Mouse (Mus musculus): Measurements from ENCODE around the gene BC051019. TPM values are rescaled to one million over a fixed set of nuclear protein-coding genes. Genes with fewer than 3 reads are reported as not detected.

The BC051019 gene
- not detected in 2 replicates for polyA plus RNA-seq (2015; fragmentation: Nextera tagmentation; extraction: Ambion mirVana)

DNA sequence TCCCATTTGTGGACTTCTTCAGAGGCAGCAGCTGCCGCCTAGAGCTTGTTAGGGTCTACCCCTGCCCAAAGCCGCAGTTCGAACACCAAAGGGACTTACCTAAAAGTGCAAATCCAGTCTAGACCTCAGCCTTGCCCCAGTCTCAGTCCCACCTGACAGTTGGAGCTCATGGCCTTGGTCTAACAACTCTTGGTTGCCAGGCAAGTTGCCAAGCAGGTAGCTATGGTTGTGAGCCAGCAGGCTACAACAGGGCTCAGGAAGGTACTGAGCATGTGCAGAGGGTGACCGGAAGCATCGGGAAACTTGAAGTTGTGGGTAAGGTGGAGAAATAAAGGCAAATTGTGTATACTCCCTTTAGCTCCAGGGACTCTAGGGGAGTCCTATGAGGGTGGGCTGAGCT lies at the start of gene BC051019:
Gene BC051019 (minus strand): TSS at position 154 of the 400 bp plus-strand sequence.
- no peak for ATAC-seq (ENCODE audit: insufficient number of reproducible peaks, low FRiP score, low TSS enrichment, low read depth)

DNA sequence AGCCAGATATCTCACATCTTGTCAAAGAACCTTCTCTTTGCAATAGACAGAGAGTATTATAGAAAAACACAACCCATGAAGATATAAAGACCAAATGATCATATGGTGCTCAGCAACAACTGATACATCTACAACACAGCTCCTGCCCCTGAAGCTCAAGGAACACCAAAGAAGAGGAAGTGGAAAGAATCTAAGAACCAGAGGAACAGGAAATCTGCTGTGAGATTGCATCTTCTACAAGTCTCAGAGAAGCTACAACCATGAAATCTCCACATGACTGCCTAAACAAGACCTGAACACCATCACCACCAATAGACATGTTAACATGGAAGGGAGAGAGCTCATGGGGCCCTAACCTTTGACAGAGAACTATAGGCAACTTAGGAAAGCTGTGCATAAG lies 48.6 kb upstream of the BC051019 start:
- Histone ChIP-seq H3K4me1 (no peaks in the 10 kb centered on the region), H3K4me2 (no peak overlapping the region), H3K4me3 (no peak overlapping the region), H3K9me3 (no peaks in the 10 kb centered on the region), H3K9ac (no peak overlapping the region), H3K27ac (no peak overlapping the region), H3K27me3 (no peaks in the 10 kb centered on the region), H3K36me3 (no peaks in the 10 kb centered on the region)
- no peak for ATAC-seq (ENCODE audit: insufficient number of reproducible peaks, low FRiP score, low TSS enrichment, low read depth)

More for the DNA sequence above, at the start of gene BC051019:
- no peaks in the 10 kb centered on the region for H3K4me1 ChIP-seq
- H3K36me3 ChIP-seq, result no peaks in the 10 kb centered on the region
- no peak within 1 kb of the TSS for H3K27ac ChIP-seq
- no peaks in the 10 kb centered on the region for H3K27me3 ChIP-seq
- 89% methylated on average over 5 of the region's 5 CpGs for WGBS
- H3K4me2 ChIP-seq, result no peak within 1 kb of the TSS
- no peak within 1 kb of the TSS for H3K4me3 ChIP-seq
- no peak within 1 kb of the TSS for H3K9ac ChIP-seq
- H3K9me3 ChIP-seq, result no peaks in the 10 kb centered on the region

- Histone ChIP-seq H3K27ac (no peak overlapping the region), H3K4me1 (no peaks in the 10 kb centered on the region), H3K4me3 (no peak overlapping the region), H3K36me3 (no peaks in the 10 kb centered on the region), H3K27me3 (no peaks in the 10 kb centered on the region), H3K4me2 (no peak overlapping the region), H3K9ac (no peak overlapping the region), H3K9me3 (no peaks in the 10 kb centered on the region)
- WGBS, result 44% methylated on average over 2 of the region's 2 CpGs
- ATAC-seq (ENCODE audit: insufficient number of reproducible peaks, low FRiP score, low TSS enrichment, low read depth), result no peak
These were observed 45.2 kb upstream of the BC051019 start for GRCm38 (mm10) chr7:109768699-109769383.

DNA sequence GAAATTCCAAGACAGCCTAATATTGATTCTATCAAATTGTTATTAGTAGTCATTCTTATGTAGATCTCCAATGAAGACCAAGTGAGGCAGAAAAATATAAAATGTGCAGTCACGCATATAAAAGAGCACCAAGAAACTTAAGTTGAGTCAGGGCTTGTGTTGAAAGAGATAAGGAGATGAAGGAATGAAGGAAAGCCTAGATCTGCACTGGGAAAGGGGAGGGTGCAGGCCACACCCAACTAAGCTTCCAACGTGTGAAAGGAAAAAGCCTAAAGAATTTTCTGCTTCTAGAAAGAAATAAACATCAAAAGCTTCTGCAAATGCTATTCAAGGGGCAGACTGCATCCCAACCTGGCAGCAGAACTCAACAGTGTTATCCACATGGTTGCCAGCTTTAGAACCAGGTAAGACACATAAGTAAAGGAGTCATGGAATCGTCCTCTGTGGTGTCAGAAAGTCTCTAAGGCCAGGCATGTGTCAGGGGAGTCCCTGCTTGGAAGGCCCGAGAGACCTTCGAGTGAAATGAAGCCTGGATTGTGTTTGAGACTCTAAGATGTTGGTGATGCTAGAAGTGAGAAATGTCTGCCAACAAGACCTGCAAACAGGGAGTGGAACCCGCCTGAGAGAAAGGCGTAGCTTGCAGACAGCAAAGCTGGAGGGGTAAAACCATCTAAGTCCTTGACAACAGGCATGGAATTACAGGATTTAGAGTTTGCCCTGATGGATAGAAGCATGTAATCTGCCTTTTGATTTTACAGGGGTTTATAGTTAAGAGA lies 44.1 kb upstream of the BC051019 start:
- Histone ChIP-seq H3K4me1 (no peaks in the 10 kb centered on the region), H3K27ac (no peak overlapping the region), H3K9ac (no peak overlapping the region), H3K4me2 (no peak overlapping the region), H3K4me3 (no peak overlapping the region), H3K9me3 (no peaks in the 10 kb centered on the region), H3K36me3 (no peaks in the 10 kb centered on the region), H3K27me3 (no peaks in the 10 kb centered on the region)
- 73% methylated on average over 7 of the region's 7 CpGs for WGBS
- no peak for ATAC-seq (ENCODE audit: insufficient number of reproducible peaks, low FRiP score, low TSS enrichment, low read depth)

- Histone ChIP-seq H3K4me1 (no peaks in the 10 kb centered on the region), H3K9me3 (no peaks in the 10 kb centered on the region), H3K27me3 (no peaks in the 10 kb centered on the region), H3K9ac (no peak overlapping the region), H3K27ac (no peak overlapping the region), H3K4me3 (no peak overlapping the region), H3K36me3 (no peaks in the 10 kb centered on the region), H3K4me2 (no peak overlapping the region)
- no peak for ATAC-seq (ENCODE audit: insufficient number of reproducible peaks, low FRiP score, low TSS enrichment, low read depth)
- 48% methylated on average over 2 of the region's 2 CpGs for WGBS
These were observed 40.4 kb upstream of the BC051019 start for GRCm38 (mm10) chr7:109764009-109764408.

DNA sequence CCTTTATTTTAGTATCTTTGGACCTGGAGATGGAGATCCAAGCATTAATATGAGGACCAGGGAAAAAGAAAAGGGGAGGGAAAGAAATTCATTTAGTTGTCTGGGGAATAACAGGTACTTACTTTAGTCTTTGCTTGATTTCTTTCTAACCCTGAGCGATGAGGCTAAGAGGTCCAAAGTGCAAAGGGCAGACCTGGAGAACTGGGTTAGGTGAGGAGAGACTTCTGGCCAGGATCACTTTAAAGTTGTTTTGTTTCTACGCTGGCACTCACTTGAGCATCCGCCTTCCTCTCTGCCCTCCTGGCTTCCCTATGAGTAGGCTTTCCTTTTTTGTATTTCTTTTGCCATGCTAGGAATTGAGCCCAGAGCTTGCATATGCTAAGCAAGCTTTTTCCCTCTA lies 32.6 kb upstream of the BC051019 start:
- H3K4me3 ChIP-seq, result no peak overlapping the region
- 90% methylated on average over 3 of the region's 3 CpGs for WGBS
- no peaks in the 10 kb centered on the region for H3K9me3 ChIP-seq
- peaks cover 15% of the 10 kb centered on the region for H3K4me1 ChIP-seq
- ATAC-seq (ENCODE audit: insufficient number of reproducible peaks, low FRiP score, low TSS enrichment, low read depth), result no peak
- no peak overlapping the region for H3K4me2 ChIP-seq
- no peak overlapping the region for H3K27ac ChIP-seq
- H3K27me3 ChIP-seq, result no peaks in the 10 kb centered on the region
- no peak overlapping the region for H3K9ac ChIP-seq
- no peaks in the 10 kb centered on the region for H3K36me3 ChIP-seq

DNA sequence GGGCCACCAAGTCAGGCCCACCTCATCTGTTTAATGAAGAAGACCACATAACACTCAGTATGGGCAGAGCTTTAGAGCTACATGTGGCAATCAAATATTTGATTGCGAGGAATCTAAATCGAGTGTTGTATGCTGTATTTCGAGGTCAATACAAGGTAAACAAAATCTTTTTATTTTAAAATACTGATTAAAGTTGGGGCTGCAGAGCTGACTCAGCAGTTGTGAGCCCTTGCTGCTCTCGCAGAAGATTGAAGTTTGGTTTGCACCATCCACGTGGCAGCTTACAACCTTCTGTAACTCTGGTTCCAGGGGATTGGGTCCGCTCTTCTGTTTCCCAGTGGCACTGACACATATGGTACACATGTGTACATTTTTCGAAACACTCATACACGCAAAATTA lies 30.4 kb upstream of the BC051019 start:
- H3K27ac ChIP-seq, result no peak overlapping the region
- H3K4me2 ChIP-seq, result no peak overlapping the region
- peaks cover 16% of the 10 kb centered on the region for H3K4me1 ChIP-seq
- H3K27me3 ChIP-seq, result no peaks in the 10 kb centered on the region
- H3K4me3 ChIP-seq, result no peak overlapping the region
- no peak for ATAC-seq (ENCODE audit: insufficient number of reproducible peaks, low FRiP score, low TSS enrichment, low read depth)
- no peaks in the 10 kb centered on the region for H3K9me3 ChIP-seq
- WGBS, result 86% methylated on average over 8 of the region's 8 CpGs
- H3K9ac ChIP-seq, result no peak overlapping the region
- H3K36me3 ChIP-seq, result no peaks in the 10 kb centered on the region

GRCm38 (mm10) chr7:109752008-109752925 lies 28.6 kb upstream of the BC051019 start, which contains the start of gene Tmem9b:
Gene Tmem9b, minus strand, starts transcription at chr7:109752875.
- Histone ChIP-seq H3K4me3 (peak within 1 kb of the TSS; percentile 88), H3K36me3 (no peaks in the 10 kb centered on the region), H3K27ac (peak within 1 kb of the TSS; percentile 93), H3K9me3 (no peaks in the 10 kb centered on the region), H3K4me2 (peak within 1 kb of the TSS; percentile 87), H3K9ac (peak within 1 kb of the TSS; percentile 90), H3K4me1 (peaks cover 16% of the 10 kb centered on the region), H3K27me3 (no peaks in the 10 kb centered on the region)
- under 1% methylated on average over 74 of the region's 74 CpGs for WGBS
- peak; percentile 73 for ATAC-seq (ENCODE audit: insufficient number of reproducible peaks, low FRiP score, low TSS enrichment, low read depth)

- WGBS, result 5% methylated on average over 13 of the region's 13 CpGs
- H3K9ac ChIP-seq, result peak overlapping the region; percentile 90
- peak overlapping the region; percentile 88 for H3K4me3 ChIP-seq
- peak overlapping the region; percentile 93 for H3K27ac ChIP-seq
- H3K9me3 ChIP-seq, result no peaks in the 10 kb centered on the region
- H3K4me2 ChIP-seq, result peak overlapping the region; percentile 87
- no peaks in the 10 kb centered on the region for H3K27me3 ChIP-seq
- H3K36me3 ChIP-seq, result peaks cover under 1% of the 10 kb centered on the region; the same call in 1 of the 2 replicates
- peak; percentile 59 for ATAC-seq (ENCODE audit: insufficient number of reproducible peaks, low FRiP score, low TSS enrichment, low read depth)
- peaks cover 16% of the 10 kb centered on the region for H3K4me1 ChIP-seq
These were observed 27.9 kb upstream of the BC051019 start for GRCm38 (mm10) chr7:109751427-109752007.

DNA sequence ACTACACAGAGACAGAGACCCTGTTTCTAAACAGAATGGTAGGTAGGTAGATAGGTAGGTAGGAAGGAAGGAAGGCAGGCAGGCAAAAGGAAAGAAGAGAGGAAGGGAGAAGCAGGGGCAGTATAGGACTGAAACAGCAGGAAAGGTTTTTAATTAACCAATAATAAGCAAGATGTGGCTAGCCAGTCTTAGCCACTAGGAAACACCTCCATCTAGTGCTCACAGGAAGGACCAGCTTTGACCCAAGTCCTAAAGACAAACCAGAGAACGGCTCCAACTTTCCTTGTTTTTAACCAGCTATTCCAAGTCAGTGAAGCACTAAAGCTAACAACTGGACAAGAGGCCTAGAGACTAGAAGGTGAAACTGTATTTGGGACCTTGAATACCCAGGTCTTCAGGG lies 24.1 kb upstream of the BC051019 start:
- Histone ChIP-seq H3K27me3 (no peaks in the 10 kb centered on the region), H3K9me3 (no peaks in the 10 kb centered on the region), H3K4me3 (no peak overlapping the region), H3K4me1 (peaks cover 8% of the 10 kb centered on the region; the same call in 1 of the 2 replicates), H3K4me2 (no peak overlapping the region), H3K27ac (no peak overlapping the region), H3K36me3 (peaks cover 27% of the 10 kb centered on the region), H3K9ac (no peak overlapping the region)
- 47% methylated on average over 1 of the region's 1 CpGs for WGBS
- no peak for ATAC-seq (ENCODE audit: insufficient number of reproducible peaks, low FRiP score, low TSS enrichment, low read depth)

DNA sequence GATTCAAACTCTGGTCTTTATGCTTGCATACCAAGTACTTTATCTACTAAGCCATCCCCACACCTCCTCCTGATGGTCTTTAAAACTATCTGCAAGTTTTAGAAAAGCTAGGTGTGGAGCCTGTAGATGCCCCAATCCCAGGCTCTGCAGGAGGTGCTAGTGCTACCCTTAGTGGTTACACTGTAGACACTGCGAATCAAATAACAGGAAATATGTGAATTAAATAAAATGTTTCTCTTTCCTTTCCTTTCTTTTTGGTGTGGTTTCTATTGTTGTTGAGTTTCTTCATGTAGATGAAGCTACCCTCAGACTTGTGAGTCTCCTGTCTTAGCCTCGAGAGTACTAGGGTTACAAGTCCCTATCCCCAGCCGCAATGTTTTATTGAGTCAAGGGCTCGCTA lies 18.1 kb upstream of the BC051019 start:
- Histone ChIP-seq H3K27me3 (no peaks in the 10 kb centered on the region), H3K27ac (no peak overlapping the region), H3K4me2 (no peak overlapping the region), H3K4me3 (no peak overlapping the region), H3K36me3 (peaks cover 46% of the 10 kb centered on the region), H3K9me3 (no peaks in the 10 kb centered on the region), H3K4me1 (no peaks in the 10 kb centered on the region), H3K9ac (no peak overlapping the region)
- 83% methylated on average over 4 of the region's 4 CpGs for WGBS
- no peak for ATAC-seq (ENCODE audit: insufficient number of reproducible peaks, low FRiP score, low TSS enrichment, low read depth)

Measured in limb, embryonic 15.5 days (tissue).